Mouse (Mus musculus): ENCODE data around the gene Rpgrip1l.
A peak's percentile ranks its signal among the peaks of the same experiment; 100 is the strongest.

Gene Rpgrip1l

DNA sequence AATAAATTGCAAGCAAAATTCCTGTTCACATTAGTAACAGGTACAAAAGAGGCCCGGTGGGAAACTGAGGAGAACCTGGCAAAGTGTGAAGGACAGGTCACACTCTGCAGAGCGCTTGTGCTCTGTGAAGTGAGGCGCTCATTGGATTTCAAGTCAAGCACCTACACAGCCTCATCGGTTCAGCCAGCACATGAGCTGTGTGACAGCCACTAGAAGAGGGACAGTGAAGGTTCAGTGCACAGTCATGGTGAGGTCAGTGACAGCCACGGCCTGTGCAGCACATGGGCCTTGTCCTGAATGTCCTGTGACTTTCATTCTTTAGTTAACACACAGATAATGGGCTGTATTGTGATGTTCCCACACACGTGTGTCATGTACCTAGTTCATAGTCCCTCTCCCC lies 107.2 kb downstream of the Rpgrip1l start:
- no peak for DNase-seq (ENCODE audit: low spot score in 2 of 2)

DNA sequence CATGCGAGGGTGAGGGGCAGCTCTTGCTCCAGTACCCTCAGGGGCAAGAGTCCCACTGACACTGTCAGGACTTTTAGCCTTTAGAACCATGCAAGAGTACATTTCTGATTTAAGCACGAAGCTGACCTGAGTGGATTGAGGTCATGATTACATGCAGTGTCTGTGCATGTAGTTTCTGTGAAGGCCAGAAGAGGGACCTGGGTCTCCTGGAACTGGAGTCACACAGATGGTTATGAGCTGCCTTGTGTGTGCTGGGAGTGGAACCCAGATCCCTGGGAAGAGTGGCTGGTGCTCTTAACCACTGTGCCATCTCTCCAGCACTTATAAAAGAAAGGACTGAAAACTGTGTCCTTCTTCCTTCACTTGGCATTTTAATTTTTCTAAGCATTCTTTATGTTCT lies 111.9 kb downstream of the Rpgrip1l start:
- DNase-seq (ENCODE audit: low spot score in 2 of 2): no peak

DNA sequence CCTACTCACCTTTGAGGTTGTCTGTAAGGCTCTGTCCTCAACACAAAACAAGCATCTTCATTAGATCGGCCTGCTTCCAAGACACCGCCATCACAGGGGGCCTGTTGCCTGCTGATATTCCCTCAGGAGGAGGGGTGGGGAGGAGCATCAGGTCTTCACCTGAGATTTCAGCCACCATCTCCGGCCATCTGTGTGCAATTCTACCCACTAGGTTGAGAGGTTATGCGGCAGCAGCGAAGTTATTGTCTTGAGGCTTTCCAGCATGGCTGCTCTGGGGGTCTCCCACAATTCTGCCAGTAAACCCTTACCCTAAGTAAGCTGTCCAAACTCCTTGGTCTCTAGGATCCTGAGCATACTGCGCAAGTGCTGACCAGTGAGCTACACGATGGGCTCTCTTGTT lies 113.2 kb downstream of the Rpgrip1l start, which contains the start of gene Aktip:
Aktip (minus strand) TSS at position 101 of the 400 bp plus-strand sequence.
- no peak for DNase-seq (ENCODE audit: low spot score in 2 of 2)

DNA sequence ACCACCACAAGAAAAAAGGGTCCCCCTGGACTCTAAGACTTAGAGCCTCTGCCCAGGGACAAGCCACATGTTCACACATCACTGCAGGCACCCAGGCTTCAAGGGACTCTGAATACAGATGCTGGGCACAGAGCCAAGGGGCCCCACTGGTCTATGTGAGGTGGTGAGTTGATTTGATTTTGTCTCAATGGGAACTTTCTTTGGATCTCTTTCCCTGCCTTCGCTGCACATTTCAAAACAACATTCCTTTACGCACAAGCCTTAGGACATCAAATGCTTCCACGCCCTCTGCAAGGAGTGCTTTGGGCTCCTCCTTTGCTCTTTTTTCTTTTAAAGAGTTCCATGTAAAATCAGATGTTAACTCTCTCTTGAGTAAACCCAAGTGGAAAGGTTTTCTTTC lies 115.0 kb downstream of the Rpgrip1l start:
- DNase-seq (ENCODE audit: low spot score in 2 of 2): no peak

DNA sequence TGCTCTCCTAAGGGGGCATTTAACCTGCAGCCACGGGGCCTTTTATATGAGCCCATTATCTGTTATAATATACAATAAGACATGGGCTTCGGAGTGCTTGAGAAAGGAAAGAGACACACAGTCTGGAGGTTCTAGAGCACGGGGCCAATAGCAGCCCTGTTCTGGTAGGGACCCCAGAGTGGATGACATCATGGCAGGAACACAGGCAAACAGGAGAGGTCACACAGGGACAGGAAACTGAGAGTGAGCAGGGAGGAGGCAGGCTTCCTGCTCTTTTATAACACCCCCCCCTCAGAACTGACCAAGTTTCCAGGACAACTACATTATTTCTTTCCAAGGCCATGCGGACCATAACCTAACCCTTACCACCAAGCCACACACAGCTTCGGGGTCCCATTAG lies 115.8 kb downstream of the Rpgrip1l start:
- peak; percentile 13 to 15 for DNase-seq (ENCODE audit: low spot score in 2 of 2)

DNA sequence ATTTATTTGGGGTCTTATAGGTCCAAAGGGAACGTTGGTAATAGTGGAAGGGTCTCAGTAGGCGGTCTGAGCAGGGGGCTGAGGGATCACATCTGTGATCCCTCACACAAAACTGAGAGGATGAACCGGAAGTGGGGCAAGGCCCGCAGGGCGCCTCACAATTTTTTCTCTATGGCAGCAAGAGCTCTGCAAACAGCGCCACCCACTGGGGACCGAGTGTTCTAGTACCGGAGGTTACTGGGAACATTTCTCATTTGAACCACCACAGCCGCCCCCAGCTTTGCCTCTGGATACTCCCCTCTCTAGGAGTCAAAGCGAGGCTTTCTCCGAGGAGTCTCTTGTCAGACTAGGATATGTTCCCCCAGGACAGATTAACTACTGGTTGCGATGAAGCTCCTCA lies 116.4 kb downstream of the Rpgrip1l start:
- peak in 1 of 2 experiments; percentile 32 for DNase-seq (ENCODE audit: low spot score in 2 of 2)

DNA sequence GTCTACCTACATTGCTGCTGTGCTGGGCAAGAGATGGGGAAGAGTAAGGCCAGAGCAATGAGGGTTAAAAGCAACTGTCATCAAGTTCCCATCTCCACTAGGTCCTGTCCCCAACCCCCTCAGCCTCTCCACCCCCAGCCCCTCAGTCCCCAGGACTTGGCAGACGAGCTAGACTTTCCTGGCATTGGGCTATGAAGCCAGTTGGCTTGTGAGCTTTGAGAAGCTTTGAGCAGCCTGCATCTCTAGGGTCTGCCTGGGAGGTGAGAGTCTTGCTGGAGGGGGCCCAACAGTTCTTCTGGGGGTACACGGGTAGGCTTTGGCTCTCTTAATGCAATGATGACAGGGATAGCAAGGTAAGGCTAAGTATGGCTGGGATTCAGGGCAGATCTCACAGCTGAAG lies 119.0 kb downstream of the Rpgrip1l start:
- DNase-seq (ENCODE audit: low spot score in 2 of 2): no peak

DNA sequence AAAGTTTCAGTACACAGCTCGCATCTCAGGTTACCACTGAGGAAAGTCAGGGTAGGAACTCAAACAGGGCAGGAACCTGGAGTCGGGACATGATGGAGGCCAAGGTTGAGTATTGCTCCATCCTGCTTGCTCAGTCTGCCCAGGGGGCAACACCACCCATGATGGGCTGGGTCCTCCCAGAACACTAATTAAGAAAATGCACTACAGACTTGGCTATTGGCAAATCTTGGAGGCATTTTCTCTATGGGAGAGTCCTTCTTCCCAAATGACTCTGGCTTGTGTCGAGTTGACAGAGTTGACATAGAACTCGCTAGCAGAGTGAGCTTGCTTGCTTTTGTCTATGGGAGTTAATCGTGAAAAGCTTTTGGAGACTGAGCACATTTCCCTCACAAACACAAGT lies 120.1 kb downstream of the Rpgrip1l start:
- no peak for DNase-seq (ENCODE audit: low spot score in 2 of 2)

DNA sequence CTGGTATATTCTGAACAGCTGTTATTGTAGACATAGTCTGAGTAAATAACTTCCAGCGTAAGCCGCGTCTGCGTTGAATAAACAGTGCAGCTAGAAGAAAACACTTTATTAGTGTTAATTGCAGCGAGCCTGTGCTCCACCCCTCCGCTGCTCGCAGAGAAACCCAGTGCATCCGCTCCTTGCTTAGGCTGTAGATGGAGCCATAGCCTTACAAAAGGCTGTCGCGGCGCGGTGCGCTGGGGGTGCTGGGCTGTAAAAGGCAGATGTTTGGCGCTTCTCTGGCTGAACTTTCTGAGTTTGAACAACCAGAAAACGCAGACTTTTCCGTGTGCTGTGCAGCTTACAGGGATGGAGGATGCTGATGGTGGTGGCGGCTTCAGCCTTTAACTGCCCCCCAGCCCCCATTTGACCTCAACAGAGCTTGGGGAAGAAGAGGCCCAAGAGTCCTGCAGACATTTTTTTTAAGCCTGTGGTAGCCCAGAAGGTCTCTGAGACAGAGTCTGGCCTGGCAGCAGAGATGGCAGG lies 122.2 kb downstream of the Rpgrip1l start:
- peak; percentile 65 to 78 for DNase-seq (ENCODE audit: low spot score in 2 of 2)

DNA sequence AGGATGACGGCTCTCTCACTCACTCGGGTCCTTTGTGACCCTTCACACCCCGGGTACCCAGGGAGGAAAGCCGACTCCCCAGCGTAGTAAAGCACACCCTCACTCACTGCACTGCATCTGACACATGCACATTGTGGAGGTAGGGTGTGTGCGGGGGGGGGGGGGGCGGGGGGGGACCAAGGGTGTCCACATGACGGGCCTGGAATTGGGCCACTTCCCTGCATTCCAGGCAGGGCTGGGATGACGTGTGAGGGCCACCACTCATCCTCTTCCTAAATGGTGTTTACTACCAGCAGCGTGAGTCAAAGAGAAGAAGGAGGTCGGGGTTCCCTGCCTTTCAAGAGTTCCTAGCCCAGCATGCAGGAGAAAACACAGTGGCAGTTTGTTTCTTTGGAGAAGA lies 124.9 kb downstream of the Rpgrip1l start:
- DNase-seq (ENCODE audit: low spot score in 2 of 2): no peak

DNA sequence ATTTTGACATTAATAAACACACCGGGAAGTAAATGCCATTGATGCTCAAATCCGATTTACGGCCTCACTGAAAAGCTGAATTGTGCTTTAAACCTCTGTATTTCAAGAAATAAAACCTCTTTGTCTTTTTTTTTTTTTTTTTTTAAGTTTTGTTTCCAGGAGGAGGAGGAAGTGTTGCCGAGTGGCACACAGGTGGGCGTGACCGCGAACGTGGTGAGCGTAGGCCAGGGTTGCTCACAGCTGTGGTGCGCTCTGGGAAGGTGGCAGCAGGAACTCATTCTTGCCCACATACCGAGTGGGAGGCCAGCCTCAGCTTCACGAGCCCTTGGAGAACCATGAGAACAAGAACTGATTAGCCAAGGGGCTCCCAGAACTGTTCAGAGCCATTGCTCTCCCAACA lies 126.7 kb downstream of the Rpgrip1l start:
- peak; percentile 57 for DNase-seq (ENCODE audit: low spot score in 2 of 2)

DNA sequence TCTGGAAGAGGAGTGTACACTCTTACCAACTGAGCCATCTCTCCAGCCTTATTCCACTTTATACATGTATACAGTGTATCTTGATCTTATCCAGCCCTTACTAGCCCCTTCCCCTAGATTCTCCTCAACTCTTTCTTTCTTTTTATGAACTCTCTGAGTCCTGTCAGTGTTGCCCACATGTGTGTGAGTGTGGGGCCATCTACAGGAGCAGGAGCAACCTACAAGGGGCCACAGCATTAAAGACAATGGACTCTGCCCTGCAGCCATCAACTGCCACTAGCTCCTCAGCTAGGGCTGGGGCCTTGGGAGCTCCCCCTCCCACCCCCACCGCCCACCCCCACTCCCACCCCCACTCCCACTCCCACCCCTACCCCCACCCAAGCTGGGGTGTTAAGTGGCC lies 135.4 kb downstream of the Rpgrip1l start:
- no peak for DNase-seq (ENCODE audit: low spot score in 2 of 2)

DNA sequence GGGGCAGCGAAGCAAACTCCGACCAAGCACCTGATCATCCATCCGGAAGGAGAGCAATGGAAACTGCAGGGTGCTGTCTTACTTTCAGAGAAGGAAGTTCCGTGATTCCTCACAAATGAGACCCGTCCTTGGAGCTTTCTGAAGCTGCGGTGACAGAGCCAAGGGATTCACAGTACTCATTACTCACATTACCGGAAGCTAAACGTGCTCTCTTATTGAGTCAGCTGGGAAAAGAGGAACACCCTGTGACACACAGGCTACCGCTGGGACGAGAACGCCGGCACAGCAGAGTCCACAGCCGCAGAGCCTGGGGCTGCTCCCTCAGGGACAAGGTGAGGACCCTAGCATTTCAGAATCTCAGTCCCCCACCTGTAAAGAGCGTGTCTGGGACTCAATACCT lies 136.9 kb downstream of the Rpgrip1l start:
- DNase-seq (ENCODE audit: low spot score in 2 of 2): no peak

DNA sequence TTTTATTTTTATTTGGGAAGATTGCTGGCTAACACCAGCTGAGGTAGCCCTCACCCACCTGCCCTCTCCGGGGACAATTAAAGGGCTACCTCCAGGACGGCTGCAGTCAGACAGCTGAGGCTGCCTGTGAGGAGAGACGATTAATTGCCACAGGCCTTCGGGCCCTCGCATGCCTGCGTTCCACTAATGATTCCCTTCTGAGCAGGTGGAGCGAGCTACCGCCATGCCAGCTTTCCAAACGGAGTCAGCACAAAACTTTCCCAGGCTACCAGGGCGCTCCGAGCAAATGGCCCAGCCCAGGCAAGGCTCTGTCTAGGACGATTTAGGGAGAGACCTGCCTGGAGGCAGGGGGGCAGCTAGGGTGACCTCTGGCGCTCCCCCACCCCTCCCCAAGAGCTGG lies 141.5 kb downstream of the Rpgrip1l start:
- DNase-seq (ENCODE audit: low spot score in 2 of 2): no peak

DNA sequence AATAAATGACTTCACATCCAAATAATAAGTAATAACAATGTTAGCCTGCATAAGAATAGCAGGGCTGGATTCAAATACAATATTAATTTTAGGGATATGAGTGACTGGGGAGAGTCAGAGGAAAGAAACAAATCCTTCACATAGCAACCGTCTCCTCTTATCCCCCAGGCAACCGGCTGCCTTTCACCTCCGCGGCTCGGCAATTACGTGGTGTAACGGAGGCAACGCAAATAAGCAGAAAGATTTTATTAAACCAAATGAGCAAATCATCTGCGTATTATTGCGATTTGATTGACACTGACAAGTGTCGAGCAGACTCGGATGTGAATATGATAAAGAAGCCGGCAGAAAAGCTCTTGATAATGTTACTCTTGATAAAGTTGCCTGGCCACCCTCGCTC lies 142.1 kb downstream of the Rpgrip1l start:
- no peak for DNase-seq (ENCODE audit: low spot score in 2 of 2)

DNA sequence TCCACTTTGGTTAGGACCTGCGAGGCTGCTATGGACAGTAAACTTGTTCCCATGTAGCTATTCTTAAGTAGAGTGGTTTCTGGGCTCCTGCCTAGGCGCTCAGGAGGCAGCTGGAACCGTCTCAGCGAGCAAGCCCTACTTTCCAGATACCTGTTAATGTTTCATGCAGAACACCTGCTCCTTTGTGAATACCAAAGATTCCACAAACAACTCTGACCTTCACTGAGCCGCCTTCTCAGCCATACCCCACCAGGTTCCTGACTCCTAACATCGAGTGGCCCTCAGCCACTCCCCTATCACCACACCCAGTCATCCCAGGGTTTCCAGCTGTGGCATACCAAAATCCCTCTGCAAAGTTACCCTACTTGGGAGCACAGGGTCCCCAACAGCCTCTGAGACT lies 142.9 kb downstream of the Rpgrip1l start:
- no peak for DNase-seq (ENCODE audit: low spot score in 2 of 2)

Measured in thymus, postnatal 10 days (tissue).